Mouse (Mus musculus) layer of hippocampus, postnatal 36 days (tissue): ENCODE results near the gene Tex26. TPM values are rescaled to one million over a fixed set of nuclear protein-coding genes. Genes with fewer than 3 reads are reported as not detected.

Source experiments
- DNase-seq, 2 experiments: peaks; one replicate each; pipeline ENCODE4 v3.0.0; 2022
- total RNA-seq, 2 experiments: library from RNA; stranded (reverse); gene quantifications; 2 replicates each; pipeline ENCODE4 v1.2.3; 2021

Gene Tex26
- total RNA-seq = under 1 TPM; 0.30 to 0.73 TPM

- peak; percentile 23 to 31 for DNase-seq
These were observed at the start of gene Tex26 for GRCm38 (mm10) chr5:149439531-149440179. Gene Tex26 (plus strand): TSS chr5:149439660.

GRCm38 (mm10) chr5:149391574-149392375 is 47.7 kb upstream of the Tex26 start:
- no peak for DNase-seq

- DNase-seq = no peak
These were observed 47.0 kb upstream of the Tex26 start for GRCm38 (mm10) chr5:149392420-149392988.

- no peak for DNase-seq
These were observed 37.9 kb upstream of the Tex26 start for GRCm38 (mm10) chr5:149401446-149401975.

GRCm38 (mm10) chr5:149402029-149402428 is 37.4 kb upstream of the Tex26 start:
- DNase-seq = no peak

- no peak for DNase-seq
These were observed 36.1 kb upstream of the Tex26 start for GRCm38 (mm10) chr5:149403386-149403785.

- DNase-seq = no peak
These were observed 34.8 kb upstream of the Tex26 start for GRCm38 (mm10) chr5:149404710-149405109.

GRCm38 (mm10) chr5:149406791-149407276 is 32.6 kb upstream of the Tex26 start:
- DNase-seq = peak; percentile 28 to 32

- DNase-seq = no peak
These were observed 30.0 kb upstream of the Tex26 start for GRCm38 (mm10) chr5:149409502-149409901.

- peak in 1 of 2 experiments; percentile 25 for DNase-seq
These were observed 27.8 kb upstream of the Tex26 start, which contains the start of gene Medag for GRCm38 (mm10) chr5:149411509-149412193. Gene Medag (plus strand): TSS chr5:149411749.

- DNase-seq = no peak
These were observed 27.3 kb upstream of the Tex26 start for GRCm38 (mm10) chr5:149412194-149412575.

- DNase-seq = no peak
These were observed 26.8 kb upstream of the Tex26 start for GRCm38 (mm10) chr5:149412671-149413070.

- no peak for DNase-seq
These were observed 24.9 kb upstream of the Tex26 start for GRCm38 (mm10) chr5:149414369-149415167.

- no peak for DNase-seq
These were observed 22.1 kb upstream of the Tex26 start for GRCm38 (mm10) chr5:149417381-149417780.

- DNase-seq = no peak
These were observed 12.9 kb upstream of the Tex26 start for GRCm38 (mm10) chr5:149426525-149426924.

- no peak for DNase-seq
These were observed 12.0 kb upstream of the Tex26 start for GRCm38 (mm10) chr5:149427277-149428060.

- no peak for DNase-seq
These were observed 11.1 kb upstream of the Tex26 start for GRCm38 (mm10) chr5:149428347-149428746.

GRCm38 (mm10) chr5:149428810-149429255 is 10.6 kb upstream of the Tex26 start:
- no peak for DNase-seq

GRCm38 (mm10) chr5:149429541-149429940 is 9.9 kb upstream of the Tex26 start:
- no peak for DNase-seq

GRCm38 (mm10) chr5:149430943-149431342 is 8.5 kb upstream of the Tex26 start:
- DNase-seq = no peak

- no peak for DNase-seq
These were observed 5.8 kb upstream of the Tex26 start for GRCm38 (mm10) chr5:149433618-149434017.
